Mouse (Mus musculus): ENCODE data around the gene Pcgf1. TPM values are rescaled to one million over a fixed set of nuclear protein-coding genes. Genes with fewer than 3 reads are reported as not detected.

Pcgf1 gene
- total RNA-seq, 2 experiments from 2014 or later, result 6.7 to 7.8 TPM

DNA sequence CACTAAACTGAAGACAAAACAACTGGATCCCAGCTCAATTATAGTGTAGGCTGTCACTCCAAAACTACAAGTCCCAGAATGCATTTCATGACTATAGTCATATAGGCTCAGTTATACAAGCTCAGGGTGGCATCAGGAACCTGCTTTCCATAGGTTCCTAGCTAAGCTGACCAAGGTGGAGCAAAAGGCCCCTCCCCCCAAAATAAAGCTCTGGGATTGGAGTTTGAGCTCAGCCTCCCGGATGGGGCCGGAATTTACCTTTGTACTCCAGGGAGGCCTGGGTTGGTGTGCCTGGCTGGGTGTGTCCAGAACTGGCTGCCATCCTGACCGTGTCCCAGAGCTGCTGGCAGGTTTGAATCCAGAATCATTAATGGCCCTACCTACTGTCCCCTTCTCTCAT is 19.9 kb upstream of the Pcgf1 start, which contains the start of gene Dqx1:
Dqx1 (plus strand) TSS at position 55 of the 400 bp plus-strand sequence.
- no peak for DNase-seq
- intact Hi-C loops (cut with DNase I), result no loop called here

DNA sequence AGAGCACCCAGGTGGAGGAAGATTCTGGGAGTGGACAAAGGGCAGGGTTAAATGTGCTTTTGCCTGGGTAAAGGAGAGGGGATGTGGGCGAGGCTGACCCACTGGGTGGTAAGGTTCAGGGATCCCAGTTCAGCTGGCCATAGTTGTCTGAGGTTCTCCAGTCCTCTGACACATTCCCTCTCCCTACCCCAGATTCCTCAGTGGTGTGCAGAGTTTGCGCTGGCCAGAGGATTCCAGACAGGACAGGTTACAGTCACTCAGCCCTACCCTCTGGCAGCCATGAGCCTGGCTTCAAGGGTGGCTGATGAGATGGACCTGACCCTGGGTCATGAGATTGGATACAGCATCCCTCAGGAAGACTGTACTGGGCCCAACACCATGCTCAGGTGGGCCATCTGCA is 18.9 kb upstream of the Pcgf1 start:
- no peak for DNase-seq
- intact Hi-C loops (cut with DNase I), result no loop called here

DNA sequence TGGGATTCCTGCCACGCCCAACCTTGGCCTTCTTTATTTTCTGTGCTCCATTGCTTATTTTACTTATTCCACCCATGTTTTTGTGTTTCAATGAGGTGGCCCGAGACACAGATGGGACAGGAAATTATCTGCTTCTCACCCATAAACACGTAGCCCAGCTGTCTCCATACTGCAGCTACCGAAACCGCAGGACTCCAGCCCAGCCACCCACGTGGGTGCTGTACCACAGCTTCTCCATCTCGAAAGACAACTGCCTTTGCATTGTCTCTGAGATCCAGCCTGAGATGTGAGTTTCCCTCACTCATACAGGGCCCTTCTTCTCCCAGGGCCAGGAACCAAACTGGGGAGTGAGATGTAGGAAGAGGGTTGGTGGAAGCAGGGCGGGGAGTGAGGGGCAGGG is 11.7 kb upstream of the Pcgf1 start:
- DNase-seq, result no peak
- intact Hi-C loops (cut with DNase I), result no loop called here

DNA sequence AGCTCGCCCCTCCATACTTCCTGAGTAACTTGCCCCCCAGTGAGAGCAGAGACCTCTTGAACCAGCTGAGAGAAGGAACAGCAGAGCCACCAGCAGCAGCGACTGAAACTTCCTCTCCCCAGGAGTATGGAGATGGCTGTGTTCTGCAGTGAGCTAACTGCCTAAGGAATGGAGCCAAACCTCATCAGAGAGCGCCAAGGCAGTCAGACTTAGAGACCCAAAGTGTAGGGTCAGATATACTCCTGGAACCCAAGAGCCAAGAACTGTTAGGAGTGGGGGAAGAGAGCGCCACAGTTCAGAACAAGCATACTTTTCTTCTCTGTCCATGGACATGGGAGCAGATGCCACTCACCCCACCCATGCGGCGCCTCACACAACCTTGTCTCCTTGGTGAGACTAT is 11.2 kb upstream of the Pcgf1 start:
- no peak for DNase-seq
- intact Hi-C loops (cut with DNase I), result no loop called here

DNA sequence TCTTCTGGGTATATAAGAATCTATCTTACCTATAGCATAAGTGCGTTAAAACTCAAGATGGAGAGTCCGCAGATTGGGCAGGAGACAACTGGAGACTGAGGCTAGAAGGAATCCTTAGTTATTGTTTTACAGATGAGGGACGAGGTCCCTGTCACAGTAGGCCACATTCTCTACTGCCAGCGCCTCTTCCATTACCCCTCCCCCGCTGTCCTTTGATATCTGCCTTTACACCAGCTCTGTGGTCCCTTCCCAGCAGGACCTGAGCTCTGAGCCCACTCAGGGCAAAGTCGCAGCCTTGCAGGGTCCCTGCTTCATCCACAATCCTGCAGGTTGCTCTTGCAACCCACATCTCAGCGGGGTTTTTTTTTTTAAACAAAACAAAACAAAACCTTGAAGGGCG is 9.4 kb upstream of the Pcgf1 start:
- intact Hi-C loops (cut with DNase I), result no loop called here
- DNase-seq, result no peak

DNA sequence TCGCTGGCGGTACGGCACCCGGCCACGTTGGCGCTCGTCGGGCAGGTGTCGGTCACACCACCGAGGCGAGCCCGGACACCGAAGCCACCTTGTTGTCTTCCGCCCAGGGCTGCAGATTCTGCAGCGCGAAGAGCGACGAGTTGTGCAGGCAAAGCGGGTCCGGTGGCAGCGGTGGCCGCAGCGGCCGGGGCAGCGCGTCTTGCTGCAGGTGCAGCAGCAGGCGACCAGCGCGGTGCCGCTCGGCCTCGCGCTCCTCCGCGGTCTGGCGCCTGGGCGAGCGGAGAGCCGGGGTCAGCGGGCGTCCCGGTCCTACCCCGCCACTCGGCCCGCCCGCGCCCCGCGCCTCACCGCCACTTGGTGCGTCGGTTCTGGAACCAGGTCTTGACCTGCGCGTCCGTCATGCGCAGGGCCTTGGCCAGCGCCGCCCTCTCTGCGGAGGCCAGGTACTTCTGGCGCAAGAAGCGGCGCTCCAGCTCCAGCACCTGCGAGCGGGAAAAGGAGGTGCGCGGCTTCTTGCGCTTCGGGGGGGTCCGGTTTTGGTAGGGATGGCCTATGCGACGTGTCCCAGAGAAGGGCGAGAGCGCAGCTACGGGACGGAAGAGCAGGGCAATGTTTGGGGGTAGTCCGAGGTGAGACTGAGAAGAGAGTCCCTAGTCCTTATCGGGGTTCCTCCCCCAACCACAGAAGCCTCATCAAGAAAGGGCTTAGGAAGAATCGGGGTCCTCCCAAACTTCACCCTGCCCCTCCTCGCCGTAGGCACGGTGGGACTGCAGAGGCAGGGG is 8.8 kb upstream of the Pcgf1 start:
- DNase-seq, result no peak
- intact Hi-C loops (cut with DNase I), result no loop called here

DNA sequence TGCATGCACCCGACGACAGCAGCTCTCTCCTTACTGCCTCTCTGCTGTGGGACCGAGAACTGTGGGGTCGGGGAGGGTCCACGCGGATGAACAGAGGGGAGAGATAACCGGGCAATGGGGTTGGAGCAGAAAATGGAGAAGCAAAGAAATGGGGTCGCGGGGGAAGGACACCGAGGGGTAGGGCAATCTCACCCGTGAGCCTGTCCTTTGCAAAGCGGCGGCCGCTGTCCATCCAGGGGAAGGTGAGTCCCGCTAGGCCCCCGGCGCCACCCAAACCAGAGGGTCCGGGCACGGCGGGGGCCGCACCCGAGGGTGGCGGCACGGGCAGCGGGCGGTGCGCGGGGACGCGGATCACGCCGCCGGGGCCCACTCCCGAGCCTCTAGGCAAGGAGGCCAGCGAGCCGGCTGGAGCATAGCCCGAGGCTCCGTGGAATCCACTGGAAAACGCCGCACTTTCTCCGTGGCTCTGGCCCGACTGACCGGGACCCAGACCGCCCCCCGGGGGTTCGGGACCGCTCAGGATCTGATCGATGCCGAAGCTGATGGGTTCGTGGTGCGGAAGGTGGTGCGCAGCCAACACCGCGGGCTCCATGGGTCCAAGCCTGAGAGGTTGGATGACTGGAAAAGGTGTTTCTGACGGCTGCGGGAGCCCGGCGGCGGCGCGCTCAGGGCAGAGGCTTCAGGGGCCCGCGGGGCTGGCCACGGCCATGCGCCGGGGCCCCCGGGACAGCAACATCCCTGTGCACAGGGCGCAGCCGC is 8.0 kb upstream of the Pcgf1 start:
- DNase-seq, result no peak
- intact Hi-C loops (cut with DNase I), result loop anchor here (10.0 kb wide), 1 partner anchor 325 kb away; no protein-coding TSS in a partner anchor

DNA sequence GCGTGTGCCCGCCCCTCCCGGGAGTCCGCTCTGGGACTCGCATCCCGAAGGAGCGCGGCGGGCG is 7.6 kb upstream of the Pcgf1 start, which contains the start of gene Tlx2:
Tlx2 (minus strand) TSS at position 47 of the 64 bp plus-strand sequence.
- DNase-seq, result no peak
- intact Hi-C loops (cut with DNase I), result loop anchor here (10.0 kb wide), 1 partner anchor 325 kb away; no protein-coding TSS in a partner anchor

DNA sequence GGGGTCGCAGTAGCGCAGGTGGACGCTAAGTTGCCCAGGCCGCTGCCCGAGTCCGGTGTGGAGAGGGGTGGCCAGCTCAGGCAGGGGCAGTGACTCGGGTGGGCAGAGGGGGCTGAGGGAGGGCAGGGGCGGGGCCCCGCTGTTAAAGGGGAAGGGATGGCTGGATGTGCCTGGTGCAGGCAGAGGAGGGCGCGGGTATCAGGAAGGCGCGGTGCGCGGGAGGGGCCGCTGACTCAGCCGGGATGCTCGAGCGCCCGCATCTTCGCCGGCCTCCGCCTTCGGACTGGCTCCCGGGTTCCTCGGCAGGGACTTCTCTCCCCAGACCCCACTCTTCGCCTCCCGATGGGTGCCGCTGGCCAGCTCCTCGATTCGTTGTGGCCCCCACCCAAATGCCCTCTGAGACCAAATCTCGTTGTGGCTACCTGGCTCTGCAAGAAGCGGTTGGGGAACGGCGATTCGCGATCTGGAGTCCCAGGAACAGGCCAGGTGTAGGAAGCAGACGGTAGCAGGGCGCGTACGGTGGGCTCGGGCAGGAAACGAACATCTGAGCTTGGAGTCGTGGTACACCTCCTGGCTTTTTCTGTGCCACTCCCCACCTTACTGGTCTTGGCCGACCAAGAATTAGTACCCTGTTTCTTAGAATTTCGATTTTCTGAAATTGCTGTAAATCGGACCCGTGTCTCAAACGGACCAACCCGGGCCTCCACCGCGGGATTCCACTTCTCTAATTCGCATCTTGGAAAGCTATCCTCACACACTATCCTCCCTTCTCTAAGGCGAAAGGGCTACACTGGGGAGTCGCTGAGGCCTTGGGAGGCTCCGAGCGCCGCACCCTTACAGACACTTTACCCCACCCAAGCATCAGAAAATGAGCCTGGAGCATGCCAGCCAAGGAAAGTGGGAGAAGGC is 7.1 kb upstream of the Pcgf1 start:
- peak; percentile 28 to 42 for DNase-seq

DNA sequence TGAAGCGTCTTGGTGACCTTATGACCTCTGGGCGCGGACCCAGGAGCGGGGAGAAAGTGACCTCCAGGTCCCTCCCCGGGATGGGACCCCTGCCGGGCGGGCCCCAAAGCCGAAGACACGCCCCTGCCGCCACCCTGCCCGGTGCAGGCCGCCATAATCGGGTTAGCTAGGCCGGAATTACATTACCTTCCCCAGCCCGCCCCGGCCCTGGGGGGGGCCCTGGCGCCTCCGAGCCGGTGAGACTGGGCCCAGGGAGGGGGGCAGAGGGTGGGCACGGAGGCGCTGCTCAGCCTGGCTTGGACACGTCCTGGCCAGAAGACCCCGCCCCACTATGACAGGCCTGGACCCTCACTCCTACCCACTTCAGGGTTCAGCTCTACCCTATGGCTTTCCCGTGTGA is 6.4 kb upstream of the Pcgf1 start:
- intact Hi-C loops (cut with DNase I), result loop anchor here (10.0 kb wide), 1 partner anchor 326 kb away; no protein-coding TSS in a partner anchor
- no peak for DNase-seq

More for the DNA sequence above, 7.1 kb upstream of the Pcgf1 start:
- intact Hi-C loops (cut with DNase I), result loop anchor here (10.0 kb wide), 1 partner anchor 326 kb away; no protein-coding TSS in a partner anchor

DNA sequence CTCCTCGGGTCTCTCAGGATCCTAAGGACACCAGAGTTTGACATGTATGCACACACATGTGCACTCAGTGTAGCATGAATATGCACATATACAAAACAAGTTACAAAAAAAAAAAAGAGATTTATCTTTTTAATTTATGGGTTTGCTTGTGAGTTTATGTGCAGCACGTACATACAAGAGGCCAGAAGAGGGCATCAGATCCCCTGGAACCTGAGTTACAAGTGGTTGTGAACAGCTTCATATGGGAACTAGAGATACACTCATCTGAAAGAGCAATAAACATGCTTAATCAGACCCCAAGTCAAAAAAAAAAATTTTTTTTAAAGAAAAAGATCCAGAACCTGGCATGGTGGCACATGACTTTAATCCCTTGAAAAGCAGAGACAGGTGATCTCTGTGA is 2.7 kb upstream of the Pcgf1 start:
- no peak for DNase-seq
- intact Hi-C loops (cut with DNase I), result loop anchor here (10.0 kb wide), 1 partner anchor 330 kb away; no protein-coding TSS in a partner anchor

DNA sequence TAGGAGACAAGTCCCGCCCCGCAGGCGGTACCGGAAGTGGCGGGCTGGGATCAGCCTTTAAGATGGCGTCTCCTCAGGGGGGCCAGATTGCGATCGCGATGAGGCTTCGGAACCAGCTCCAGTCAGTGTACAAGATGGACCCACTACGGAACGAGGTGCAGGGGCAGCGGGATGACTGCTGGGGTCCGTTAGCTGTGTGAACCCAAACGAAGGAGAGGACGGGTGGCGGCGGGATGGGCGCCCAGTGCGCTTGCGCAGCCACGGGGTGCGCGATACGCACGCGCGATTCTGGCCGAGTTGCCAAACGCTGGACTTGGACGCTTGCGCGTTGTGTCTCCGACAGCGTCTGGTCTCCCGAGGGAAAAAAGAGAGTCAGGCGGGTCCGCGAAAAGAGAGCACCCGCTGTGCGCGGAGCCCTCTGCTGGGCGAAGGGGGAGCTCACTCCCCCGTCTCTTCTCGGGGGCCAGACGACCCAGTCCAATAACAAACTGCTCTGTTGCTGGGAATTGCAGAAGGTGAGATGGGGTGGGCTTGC is 722 bp downstream of the Pcgf1 start:
- intact Hi-C loops (cut with DNase I), result loop anchor here (2.0 to 10.0 kb wide), 3 partner anchors 22 to 334 kb away; partner anchors contain the start of genes Ccdc142 and Gm42688
- DNase-seq, result peak; percentile 100

DNA sequence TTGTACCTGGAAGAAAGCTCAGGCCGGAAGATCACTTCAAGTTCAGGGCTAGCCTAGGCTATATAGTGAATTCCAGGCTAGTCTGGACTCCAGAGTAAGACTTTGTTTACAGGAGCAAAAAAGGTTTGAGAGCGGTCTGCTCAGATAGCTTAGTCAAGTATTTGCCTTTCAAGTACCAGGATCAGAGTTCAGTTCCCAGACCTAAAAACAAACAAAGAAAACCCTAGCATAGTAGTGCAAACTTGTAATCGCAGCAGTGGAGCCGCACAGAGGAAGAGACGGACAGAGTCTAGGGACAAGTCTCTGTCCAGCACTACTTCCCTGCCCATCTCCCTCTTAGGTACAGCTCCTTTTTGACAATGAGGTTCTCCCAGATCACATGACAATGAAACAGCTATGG is 2.5 kb downstream of the Pcgf1 start:
- intact Hi-C loops (cut with DNase I), result no loop called here
- DNase-seq, result no peak

DNA sequence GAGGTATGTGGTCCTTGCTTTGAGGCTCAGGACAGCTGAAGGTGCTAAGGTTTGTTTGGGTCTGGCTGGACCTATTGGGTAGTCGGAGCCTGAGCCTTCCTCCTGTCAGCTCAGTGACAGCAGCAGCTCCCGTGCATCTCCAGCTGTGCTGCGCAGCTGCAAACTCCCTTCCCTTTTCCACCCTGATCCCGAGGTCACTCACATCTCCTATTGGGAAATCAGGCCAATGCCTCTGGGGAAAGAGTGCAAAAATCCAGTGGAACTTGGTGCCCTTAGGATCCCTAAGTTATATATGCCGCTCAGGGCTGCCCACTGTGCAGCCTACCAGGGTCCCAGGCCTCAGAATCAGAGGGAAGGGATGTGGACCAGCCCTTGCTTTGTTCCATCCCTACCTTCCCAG is 5.8 kb downstream of the Pcgf1 start:
- DNase-seq, result no peak
- intact Hi-C loops (cut with DNase I), result no loop called here

DNA sequence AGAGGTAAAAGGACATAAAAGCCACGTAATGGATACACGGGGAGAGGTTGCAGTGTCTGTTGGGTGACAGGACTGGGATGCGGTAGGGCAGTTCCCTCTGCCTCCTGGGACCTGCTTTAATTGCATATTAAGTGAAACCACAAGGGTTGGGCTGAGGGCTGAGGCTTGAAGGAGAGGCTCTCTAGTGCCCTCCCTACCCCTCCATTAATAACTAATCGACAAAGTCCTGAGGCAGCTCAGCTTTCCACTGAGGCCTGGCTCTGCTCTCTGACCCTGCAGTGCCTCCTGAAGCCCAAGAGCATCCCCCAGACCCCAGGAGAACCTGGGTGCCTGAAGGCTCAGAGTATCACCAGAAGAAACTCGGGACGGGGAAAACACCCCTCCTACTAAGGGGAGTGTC is 6.8 kb downstream of the Pcgf1 start:
- no peak for DNase-seq
- intact Hi-C loops (cut with DNase I), result no loop called here

DNA sequence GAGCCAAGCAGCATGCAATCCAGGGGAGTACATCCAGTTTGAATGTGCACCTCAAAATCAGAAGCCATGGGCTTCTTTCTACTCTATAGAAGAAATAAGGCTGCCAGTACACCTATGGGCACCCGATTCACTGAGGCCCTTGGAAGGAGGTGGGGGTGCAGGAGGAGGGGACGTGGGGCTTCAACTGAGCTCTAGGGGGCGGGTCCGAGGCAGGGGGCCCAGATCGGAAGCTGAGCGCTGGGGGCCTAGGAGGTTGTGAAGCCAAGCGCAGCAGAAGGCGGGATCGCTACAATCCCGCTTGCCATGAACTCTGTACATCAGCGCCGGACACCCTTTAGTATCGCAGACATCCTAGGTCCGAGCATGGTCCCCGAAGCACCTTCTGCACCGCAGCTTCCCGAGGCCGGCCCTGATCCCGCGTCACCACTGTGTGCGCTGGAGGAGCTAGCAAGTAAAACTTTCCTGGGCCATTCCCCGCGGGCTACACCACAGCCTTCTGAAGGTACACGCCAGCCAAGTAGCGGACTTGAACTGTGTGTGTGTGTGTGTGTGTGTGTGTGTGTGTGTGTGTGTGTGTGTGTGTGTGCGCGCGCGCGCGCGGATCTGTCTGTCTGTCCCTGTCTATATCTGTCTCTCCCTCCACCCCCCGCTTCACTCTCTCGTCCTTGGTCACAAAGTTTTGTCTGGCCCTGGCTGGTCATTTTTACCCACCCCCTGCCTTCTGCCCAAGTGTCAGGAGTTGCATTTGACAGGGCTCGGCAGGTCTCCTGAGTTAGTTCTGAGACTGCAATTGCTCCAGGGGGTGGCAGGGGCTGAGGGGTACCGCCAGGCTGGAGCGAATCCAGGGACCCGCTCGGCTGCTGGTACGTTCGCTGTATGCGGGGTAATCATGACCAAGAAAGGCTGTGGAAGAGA is 8.7 kb downstream of the Pcgf1 start, which contains the start of gene Lbx2:
Lbx2 (plus strand) TSS at position 247 of the 915 bp plus-strand sequence.
- intact Hi-C loops (cut with DNase I), result no loop called here
- no peak for DNase-seq

DNA sequence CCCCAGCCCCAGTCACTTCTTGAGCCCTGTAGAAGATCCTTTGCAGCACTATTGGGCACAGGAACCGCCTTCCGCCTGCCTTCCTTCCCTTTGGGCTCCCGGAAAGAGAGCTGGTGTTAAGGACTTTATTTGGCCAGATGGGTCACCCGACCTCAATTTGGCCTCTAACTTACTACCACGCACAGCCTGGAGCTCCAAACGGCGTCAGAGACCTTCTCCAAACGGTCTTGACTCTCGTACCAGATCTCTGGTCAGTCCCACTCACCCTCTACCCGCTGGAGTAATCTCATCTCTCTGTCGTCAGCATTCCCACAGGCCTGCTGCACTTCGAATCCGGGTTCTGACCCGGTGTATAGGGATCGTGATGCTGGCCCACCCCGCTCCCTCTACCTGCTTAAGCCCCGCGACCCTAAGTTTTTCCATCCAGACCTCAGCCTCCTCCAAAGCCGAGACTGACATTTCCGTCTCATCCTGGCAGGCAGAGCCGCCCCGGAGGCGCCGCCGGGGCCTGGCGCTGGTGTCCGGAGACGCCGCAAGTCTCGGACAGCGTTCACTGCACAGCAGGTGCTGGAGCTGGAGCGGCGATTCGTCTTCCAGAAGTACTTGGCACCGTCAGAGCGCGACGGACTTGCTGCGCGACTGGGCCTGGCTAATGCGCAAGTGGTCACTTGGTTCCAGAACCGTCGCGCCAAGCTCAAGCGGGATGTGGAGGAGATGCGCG is 9.7 kb downstream of the Pcgf1 start:
- intact Hi-C loops (cut with DNase I), result no loop called here
- DNase-seq, result peak in 1 of 2 experiments; percentile 41

DNA sequence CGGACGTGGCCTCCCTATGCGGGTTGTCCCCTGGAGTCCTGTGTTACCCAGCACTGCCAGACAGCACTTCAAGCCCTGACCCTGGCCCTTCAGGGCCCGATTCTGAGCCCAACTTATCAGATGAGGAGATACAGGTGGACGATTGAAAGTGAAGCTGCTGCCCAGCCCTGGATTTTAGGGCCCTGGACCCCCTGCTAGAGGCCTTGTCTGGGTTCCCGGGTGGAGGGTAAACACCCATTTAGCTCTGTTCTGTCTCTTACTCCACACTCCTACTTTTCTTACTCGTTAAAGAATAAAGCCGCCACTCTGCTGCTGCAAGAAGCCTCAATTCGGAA is 10.2 kb downstream of the Pcgf1 start:
- intact Hi-C loops (cut with DNase I), result no loop called here
- DNase-seq, result no peak

Measured in heart, postnatal 14 days (tissue).